Mouse (Mus musculus) liver, embryonic 11.5 days (tissue): Measurements from ENCODE around the gene Gstz1. TPM values are rescaled to one million over a fixed set of nuclear protein-coding genes. Genes with fewer than 3 reads are reported as not detected.
A peak's percentile ranks its signal among the peaks of the same experiment; 100 is the strongest.

ENCODE experiments used
- ATAC-seq: fragments of 200-750 bp; cut with Nextera tagmentation; replicated peaks from 2 replicates; pipeline ENCODE4 v1.8.0; 2017; ENCODE audit warnings: moderate number of reproducible peaks, mild to moderate bottlenecking, moderate TSS enrichment, moderate library complexity; ENCODE audit not compliant: low FRiP score
- DNase-seq: peaks from one replicate; pipeline ENCODE4 v3.0.0-alpha.2; 2017; ENCODE audit warnings: low spot score
- H3K27ac ChIP-seq: fragments of 300-500 bp; sonication (generic); 2 replicates; pipeline ENCODE4 v1.5.1; 2014; ENCODE audit warnings: mild to moderate bottlenecking, low read depth, low read length, control low read depth
- H3K27me3 ChIP-seq: fragments of 300-500 bp; sonication (generic); replicated peaks from 2 replicates; pipeline ENCODE4 v1.6.1; 2014; ENCODE audit warnings: low read length, mixed read lengths; ENCODE audit not compliant: control insufficient read depth, insufficient read depth
- H3K36me3 ChIP-seq: fragments of 300-500 bp; sonication (generic); 2 replicates; pipeline ENCODE4 v1.6.1; 2014; ENCODE audit warnings: mild to moderate bottlenecking, low read length, moderate library complexity, mixed read lengths; ENCODE audit not compliant: control insufficient read depth, insufficient read depth
- H3K4me1 ChIP-seq: fragments of 300-500 bp; sonication (generic); replicated peaks from 2 replicates; pipeline ENCODE4 v1.6.1; 2014; ENCODE audit warnings: low read length, mixed read lengths; ENCODE audit not compliant: control insufficient read depth, insufficient read depth
- H3K4me2 ChIP-seq: fragments of 300-500 bp; sonication (generic); 2 replicates; pipeline ENCODE4 v1.6.1; 2014; ENCODE audit warnings: mild to moderate bottlenecking, control low read depth, moderate library complexity
- H3K4me3 ChIP-seq: fragments of 300-500 bp; sonication (generic); 2 replicates; pipeline ENCODE4 v1.5.1; 2014; ENCODE audit warnings: low read depth, low read length, control low read depth
- H3K9ac ChIP-seq: fragments of 300-500 bp; sonication (generic); 2 replicates; pipeline ENCODE4 v1.6.1; 2014; ENCODE audit warnings: low read depth, low read length, control low read depth
- H3K9me3 ChIP-seq: fragments of 300-500 bp; sonication (generic); 2 replicates; pipeline ENCODE4 v1.6.1; 2016; ENCODE audit warnings: low read length, inconsistent platforms, mixed read lengths; ENCODE audit not compliant: control insufficient read depth
- WGBS: fragments of 180-500 bp; shearing (Covaris S2); extraction: QIAGEN DNeasy Blood & Tissue Kit; methylation state at CpG from one replicate; pipeline ENCODE4 v1.1.7; 2014; 5-methylcytosine and 5-hydroxymethylcytosine counted together
- polyA plus RNA-seq: library from polyadenylated mRNA; unstranded; fragments of >200 nt; fragmentation: Nextera tagmentation; extraction: Ambion mirVana; gene quantifications from 2 replicates; pipeline ENCODE4 v1.2.1, GENCODE M21; 2014

Gstz1 gene
- polyA plus RNA-seq, 1 experiment from 2014 or later = 76.2 TPM

GRCm38 (mm10) chr12:87130224-87130623 is 16.7 kb upstream of the Gstz1 start:
- H3K27me3 ChIP-seq = no peaks in the 10 kb centered on the region
- no peak for ATAC-seq

DNA sequence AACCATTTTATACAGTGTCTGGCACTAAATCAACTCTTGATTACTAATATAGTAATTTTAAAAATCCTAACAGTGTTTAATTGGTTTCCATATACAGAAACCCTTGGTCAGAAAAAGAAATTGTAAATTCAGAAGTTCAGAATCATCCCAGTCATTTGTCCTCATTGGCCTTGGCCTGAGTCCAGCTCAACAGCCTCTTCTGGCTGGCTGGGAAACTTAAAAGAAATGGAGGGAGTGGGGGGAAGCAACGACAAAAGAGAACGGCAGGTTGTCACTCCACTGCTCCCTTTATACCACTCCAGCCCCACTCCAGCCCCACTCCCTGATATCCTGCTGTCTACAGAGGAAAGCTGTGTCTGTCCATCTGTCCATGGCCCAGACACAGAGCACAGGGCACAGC is 15.8 kb upstream of the Gstz1 start:
- Histone ChIP-seq H3K4me3 (no peak overlapping the region), H3K9me3 (no peaks in the 10 kb centered on the region), H3K4me1 (peaks cover 12% of the 10 kb centered on the region), H3K27me3 (no peaks in the 10 kb centered on the region), H3K27ac (no peak overlapping the region), H3K4me2 (no peak overlapping the region), H3K9ac (no peak overlapping the region), H3K36me3 (no peaks in the 10 kb centered on the region)
- 96% methylated on average over 2 of the region's 2 CpGs for WGBS
- no peak for DNase-seq
- ATAC-seq = no peak

More at GRCm38 (mm10) chr12:87130224-87130623, 16.7 kb upstream of the Gstz1 start:
- Histone ChIP-seq H3K36me3 (no peaks in the 10 kb centered on the region), H3K4me3 (no peak overlapping the region), H3K4me2 (no peak overlapping the region), H3K9me3 (no peaks in the 10 kb centered on the region), H3K9ac (no peak overlapping the region), H3K27ac (no peak overlapping the region), H3K4me1 (peaks cover 12% of the 10 kb centered on the region)
- no peak for DNase-seq
- WGBS = 81% methylated on average over 4 of the region's 4 CpGs

- peaks cover 12% of the 10 kb centered on the region for H3K4me1 ChIP-seq
- H3K9ac ChIP-seq = no peak overlapping the region
- no peak for DNase-seq
- H3K27me3 ChIP-seq = no peaks in the 10 kb centered on the region
- WGBS = 60% methylated on average over 3 of the region's 3 CpGs
- H3K4me3 ChIP-seq = no peak overlapping the region
- ATAC-seq = peak; percentile 29; the same call in 1 of the 2 replicates
- H3K9me3 ChIP-seq = no peaks in the 10 kb centered on the region
- H3K36me3 ChIP-seq = no peaks in the 10 kb centered on the region
- no peak overlapping the region for H3K27ac ChIP-seq
- no peak overlapping the region for H3K4me2 ChIP-seq
Measured at GRCm38 (mm10) chr12:87131619-87132018, 15.3 kb upstream of the Gstz1 start.

DNA sequence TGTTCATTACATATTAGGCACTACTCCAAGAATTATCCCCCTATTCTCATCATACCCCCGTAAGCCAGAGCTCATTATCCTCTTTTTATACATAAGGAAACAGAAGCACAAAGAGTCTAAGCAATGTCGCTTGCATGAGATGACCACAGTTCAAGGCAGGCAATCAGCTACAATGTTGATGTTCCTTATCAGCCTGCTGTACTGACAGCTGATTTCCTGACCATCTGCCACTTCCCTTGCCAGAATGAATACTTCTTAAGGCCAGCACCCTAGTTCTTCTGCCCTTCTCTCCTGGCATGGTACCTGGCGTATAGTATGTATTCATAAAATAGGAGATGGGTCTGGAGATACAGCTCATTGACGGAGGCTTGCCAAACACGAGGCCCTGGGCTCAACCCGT is 14.8 kb upstream of the Gstz1 start:
- Histone ChIP-seq H3K9ac (no peak overlapping the region), H3K9me3 (no peaks in the 10 kb centered on the region), H3K4me3 (no peak overlapping the region), H3K4me2 (no peak overlapping the region), H3K27me3 (no peaks in the 10 kb centered on the region), H3K36me3 (no peaks in the 10 kb centered on the region), H3K4me1 (peaks cover 12% of the 10 kb centered on the region), H3K27ac (no peak overlapping the region)
- ATAC-seq = no peak
- WGBS = 59% methylated on average over 6 of the region's 6 CpGs
- no peak for DNase-seq

GRCm38 (mm10) chr12:87132784-87133183 is 14.2 kb upstream of the Gstz1 start:
- no peak overlapping the region for H3K27ac ChIP-seq
- H3K4me3 ChIP-seq = no peak overlapping the region
- H3K4me2 ChIP-seq = no peak overlapping the region
- H3K36me3 ChIP-seq = no peaks in the 10 kb centered on the region
- peaks cover 12% of the 10 kb centered on the region for H3K4me1 ChIP-seq
- peak; percentile 59 for ATAC-seq
- DNase-seq = no peak
- 65% methylated on average over 9 of the region's 9 CpGs for WGBS
- no peaks in the 10 kb centered on the region for H3K9me3 ChIP-seq
- H3K9ac ChIP-seq = no peak overlapping the region
- no peaks in the 10 kb centered on the region for H3K27me3 ChIP-seq

- H3K27ac ChIP-seq = no peak overlapping the region
- ATAC-seq (no peak), DNase-seq (no peak)
- no peaks in the 10 kb centered on the region for H3K27me3 ChIP-seq
- H3K4me3 ChIP-seq = no peak overlapping the region
- H3K9ac ChIP-seq = no peak overlapping the region
- 82% methylated on average over 15 of the region's 15 CpGs for WGBS
- no peaks in the 10 kb centered on the region for H3K9me3 ChIP-seq
- H3K4me1 ChIP-seq = peaks cover under 1% of the 10 kb centered on the region; the same call in 1 of the 2 replicates
- H3K36me3 ChIP-seq = no peaks in the 10 kb centered on the region
- no peak overlapping the region for H3K4me2 ChIP-seq
Measured at GRCm38 (mm10) chr12:87137439-87138341, 9.3 kb upstream of the Gstz1 start.

DNA sequence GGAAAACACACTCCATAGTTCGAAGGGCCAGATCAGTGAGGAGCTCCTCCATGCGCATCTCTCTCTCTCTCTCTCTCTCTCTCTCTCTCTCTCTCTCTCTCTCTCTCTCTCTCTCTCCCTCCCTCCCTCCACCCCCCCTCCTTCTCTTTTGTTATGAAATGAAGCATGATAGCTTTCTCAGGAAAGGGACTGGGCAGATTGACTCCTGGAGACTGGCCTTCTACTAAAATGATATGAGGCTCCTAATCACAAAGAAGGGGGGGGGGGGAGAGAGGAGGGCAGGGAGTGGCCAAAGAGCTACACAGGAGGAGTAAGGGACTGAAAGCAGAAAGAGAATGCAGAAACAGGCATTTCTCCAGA is 8.6 kb upstream of the Gstz1 start:
- H3K4me1 ChIP-seq = no peaks in the 10 kb centered on the region
- no peaks in the 10 kb centered on the region for H3K9me3 ChIP-seq
- H3K4me3 ChIP-seq = no peak overlapping the region
- DNase-seq = no peak
- no peak for ATAC-seq
- H3K27me3 ChIP-seq = no peaks in the 10 kb centered on the region
- H3K4me2 ChIP-seq = no peak overlapping the region
- no peak overlapping the region for H3K27ac ChIP-seq
- no peaks in the 10 kb centered on the region for H3K36me3 ChIP-seq
- no peak overlapping the region for H3K9ac ChIP-seq
- 93% methylated on average over 2 of the region's 2 CpGs for WGBS

GRCm38 (mm10) chr12:87138768-87139167 is 8.2 kb upstream of the Gstz1 start:
- no peaks in the 10 kb centered on the region for H3K4me1 ChIP-seq
- no peak overlapping the region for H3K9ac ChIP-seq
- H3K4me2 ChIP-seq = no peak overlapping the region
- H3K27me3 ChIP-seq = no peaks in the 10 kb centered on the region
- 77% methylated on average over 2 of the region's 2 CpGs for WGBS
- H3K9me3 ChIP-seq = no peaks in the 10 kb centered on the region
- ATAC-seq (no peak), DNase-seq (no peak)
- no peak overlapping the region for H3K4me3 ChIP-seq
- H3K27ac ChIP-seq = no peak overlapping the region
- no peaks in the 10 kb centered on the region for H3K36me3 ChIP-seq

DNA sequence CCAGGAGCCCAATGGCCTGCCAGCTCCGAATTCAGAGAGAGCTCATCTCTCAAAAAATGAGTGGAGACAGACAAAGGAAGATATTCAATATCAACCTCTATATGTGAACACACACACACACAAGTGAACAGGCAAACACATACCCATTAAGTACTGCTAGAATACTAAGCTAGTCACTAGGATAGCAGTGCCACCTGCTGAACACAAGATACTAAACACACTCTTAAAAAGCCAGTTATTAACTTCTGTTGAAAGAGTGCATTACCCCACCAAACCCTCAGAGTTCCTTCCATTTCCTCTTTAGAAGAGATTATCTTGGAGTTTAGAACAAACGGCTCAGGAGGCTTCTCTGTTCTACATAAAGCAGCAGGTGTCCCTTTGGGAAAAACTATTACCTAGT is 4.8 kb upstream of the Gstz1 start:
- H3K9me3 ChIP-seq = no peaks in the 10 kb centered on the region
- 58% methylated on average over 2 of the region's 2 CpGs for WGBS
- no peaks in the 10 kb centered on the region for H3K27me3 ChIP-seq

More for the DNA sequence above, 4.8 kb upstream of the Gstz1 start:
- H3K9ac ChIP-seq = no peak overlapping the region
- H3K36me3 ChIP-seq = no peaks in the 10 kb centered on the region
- H3K27ac ChIP-seq = no peak overlapping the region
- no peak overlapping the region for H3K4me2 ChIP-seq
- ATAC-seq = no peak
- no peaks in the 10 kb centered on the region for H3K4me1 ChIP-seq
- H3K4me3 ChIP-seq = no peak overlapping the region
- DNase-seq = no peak
